Mouse (Mus musculus): ENCODE measurements around the gene Ndufb5.

DNA sequence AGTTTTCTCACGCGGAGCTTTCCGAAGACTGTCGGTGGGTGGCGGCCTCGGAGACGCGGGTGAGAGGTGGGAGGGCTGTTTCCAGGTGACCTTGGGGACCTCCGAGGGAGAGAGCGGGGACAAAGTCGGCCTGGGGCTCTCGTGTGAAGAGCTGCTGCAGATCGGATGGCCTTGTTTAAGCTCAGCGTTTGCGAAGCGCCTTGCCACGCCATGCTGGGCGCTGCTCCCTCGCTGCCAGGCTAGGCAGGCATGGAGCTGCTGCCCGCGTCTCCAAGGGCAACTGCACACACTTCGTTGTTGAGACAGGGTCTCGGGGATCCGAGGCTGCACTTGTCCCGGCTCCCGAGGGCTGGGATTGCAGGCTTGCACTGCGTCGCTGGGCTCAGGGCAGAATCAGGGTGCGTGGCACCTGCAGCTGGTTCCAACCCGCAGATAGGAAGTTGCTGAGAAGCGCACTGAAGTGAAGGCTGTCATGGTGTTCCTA, 424 bp downstream of the Ndufb5 start, which contains the start of gene Mrpl47:
- TF ChIP-seq GATA1 (IDR thresholded peaks at IDR 0.05; ENCODE audit: low read length) (no peak), TAL1 (IDR thresholded peaks at IDR 0.05; ENCODE audit: low read length) (no peak)

All from erythroblast, embryonic 14.5 days (primary cell).